Mouse (Mus musculus): Measurements from ENCODE around the gene Taf7l. TPM values are rescaled to one million over a fixed set of nuclear protein-coding genes. Genes with fewer than 3 reads are reported as not detected.

Gene Taf7l
- not detected for total RNA-seq (2021)
- long read RNA-seq, experiment 1, partial matches to known transcripts: 0 of 2 reads
- long read RNA-seq, experiment 1, other reads (novel, unspliced or antisense): 2 of 2 reads
- long read RNA-seq, experiment 2, partial matches to known transcripts: 0 of 1 reads
- long read RNA-seq, experiment 2, other reads (novel, unspliced or antisense): 1 of 1 reads

DNA sequence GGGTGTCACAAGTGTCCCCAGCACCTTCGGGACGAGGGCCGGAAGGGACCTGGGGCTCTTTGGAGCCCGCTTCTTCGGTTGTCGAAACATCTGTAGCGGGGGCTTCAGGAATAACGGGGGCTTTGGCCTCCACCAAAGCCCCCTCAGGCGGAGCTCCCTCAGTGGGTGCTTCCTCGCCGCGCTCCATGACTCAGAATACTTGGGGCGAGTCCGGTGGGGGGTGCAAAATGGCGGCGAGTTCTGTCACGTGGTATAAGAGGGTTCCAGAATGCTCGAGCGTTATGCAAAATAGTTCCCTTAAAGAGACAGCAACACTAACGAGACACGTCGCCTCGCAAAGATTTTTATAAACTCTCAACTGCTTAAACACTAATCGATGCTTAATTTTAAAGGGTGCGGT lies at the start of gene Taf7l:
Taf7l (minus strand) TSS at position 201 of the 400 bp plus-strand sequence.
- no peak within 1 kb of the TSS for H3K4me3 ChIP-seq
- DNase-seq (ENCODE audit: low spot score in 2 of 2): no peak
- TF ChIP-seq CTCF (conservative IDR thresholded peaks at IDR 0.05): no peak
- no peak within 1 kb of the TSS for H3K27ac ChIP-seq

- TF ChIP-seq CTCF (conservative IDR thresholded peaks at IDR 0.05): no peak
- DNase-seq (ENCODE audit: low spot score in 2 of 2): no peak
- no peak overlapping the region for H3K27ac ChIP-seq
- H3K4me3 ChIP-seq: no peak overlapping the region
Observed at GRCm38 (mm10) chrX:134525260-134525659, 49.0 kb upstream of the Taf7l start.

- H3K4me3 ChIP-seq: no peak overlapping the region
- TF ChIP-seq CTCF (conservative IDR thresholded peaks at IDR 0.05): no peak
- no peak overlapping the region for H3K27ac ChIP-seq
- DNase-seq (ENCODE audit: low spot score in 2 of 2): no peak
Observed at GRCm38 (mm10) chrX:134523772-134524171, 47.5 kb upstream of the Taf7l start.

DNA sequence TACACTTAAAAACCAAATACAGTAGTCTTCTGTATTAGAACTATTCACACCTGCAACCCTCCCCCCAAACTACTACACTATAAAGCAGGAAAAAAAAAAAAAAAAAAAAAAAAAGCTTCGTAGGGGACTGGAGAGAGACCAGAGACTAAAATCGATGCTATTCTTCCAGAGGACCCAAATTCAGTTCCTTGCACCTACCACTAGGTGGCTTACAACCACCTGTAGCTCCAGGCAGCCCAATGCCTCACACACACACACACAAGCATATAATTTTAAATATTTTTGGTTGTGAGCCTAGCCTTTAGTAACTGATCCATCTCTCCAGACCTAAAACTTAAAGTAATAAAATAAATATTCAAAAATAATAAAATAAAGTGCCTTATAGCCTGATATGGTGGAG lies 33.2 kb upstream of the Taf7l start:
- no peak overlapping the region for H3K27ac ChIP-seq
- DNase-seq (ENCODE audit: low spot score in 2 of 2): no peak
- no peak overlapping the region for H3K4me3 ChIP-seq
- TF ChIP-seq CTCF (conservative IDR thresholded peaks at IDR 0.05): peak; percentile 76

GRCm38 (mm10) chrX:134507977-134508376 lies 31.7 kb upstream of the Taf7l start:
- H3K27ac ChIP-seq: no peak overlapping the region
- no peak for DNase-seq (ENCODE audit: low spot score in 2 of 2)
- H3K4me3 ChIP-seq: no peak overlapping the region
- 0 out of 2 replicates have a peak, but pooled peaks have one; percentile 6 for TF ChIP-seq CTCF (conservative IDR thresholded peaks at IDR 0.05)

DNA sequence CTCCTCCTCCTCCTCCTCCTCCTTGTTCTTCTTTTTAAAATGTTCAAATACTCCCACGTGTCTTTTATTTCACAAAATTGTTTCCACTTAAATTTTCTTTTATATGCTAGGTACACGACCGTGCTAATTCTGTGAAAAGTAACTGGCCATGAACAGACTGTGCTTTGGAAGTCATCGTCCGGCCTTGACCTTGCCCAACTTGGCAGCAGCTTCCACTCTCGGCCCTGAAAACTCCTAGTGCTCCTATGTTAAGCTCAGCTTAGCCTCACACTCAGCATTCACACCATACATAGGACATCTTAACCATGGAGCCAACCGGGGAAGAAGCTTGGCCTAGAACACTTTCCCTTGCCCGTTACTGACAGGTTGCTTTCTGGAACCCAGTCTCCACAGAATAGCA lies 24.4 kb upstream of the Taf7l start:
- no peak overlapping the region for H3K4me3 ChIP-seq
- no peak overlapping the region for H3K27ac ChIP-seq
- no peak for DNase-seq (ENCODE audit: low spot score in 2 of 2)
- no peak for TF ChIP-seq CTCF (conservative IDR thresholded peaks at IDR 0.05)

DNA sequence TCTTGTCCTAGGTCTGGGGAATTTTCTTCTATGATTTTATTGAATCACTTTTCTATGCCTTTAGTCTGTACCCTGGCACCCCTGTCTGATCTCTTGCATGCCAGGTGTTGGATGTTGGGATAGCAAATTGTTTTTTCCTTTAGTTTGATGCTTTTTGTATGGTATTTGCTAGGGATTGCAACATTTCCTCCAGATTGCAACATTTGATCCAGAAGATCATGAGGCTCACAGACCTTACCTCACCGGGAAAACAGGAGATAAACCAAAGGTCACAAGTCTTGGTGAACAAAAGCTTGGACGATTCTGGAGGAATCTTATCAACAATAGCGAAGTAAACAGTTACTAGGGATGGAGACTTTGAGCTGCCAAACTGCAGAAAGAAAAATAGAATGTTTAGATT lies 5.4 kb upstream of the Taf7l start:
- no peak for TF ChIP-seq CTCF (conservative IDR thresholded peaks at IDR 0.05)
- DNase-seq (ENCODE audit: low spot score in 2 of 2): no peak
- Histone ChIP-seq H3K27ac (no peak overlapping the region), H3K4me3 (no peak overlapping the region)

DNA sequence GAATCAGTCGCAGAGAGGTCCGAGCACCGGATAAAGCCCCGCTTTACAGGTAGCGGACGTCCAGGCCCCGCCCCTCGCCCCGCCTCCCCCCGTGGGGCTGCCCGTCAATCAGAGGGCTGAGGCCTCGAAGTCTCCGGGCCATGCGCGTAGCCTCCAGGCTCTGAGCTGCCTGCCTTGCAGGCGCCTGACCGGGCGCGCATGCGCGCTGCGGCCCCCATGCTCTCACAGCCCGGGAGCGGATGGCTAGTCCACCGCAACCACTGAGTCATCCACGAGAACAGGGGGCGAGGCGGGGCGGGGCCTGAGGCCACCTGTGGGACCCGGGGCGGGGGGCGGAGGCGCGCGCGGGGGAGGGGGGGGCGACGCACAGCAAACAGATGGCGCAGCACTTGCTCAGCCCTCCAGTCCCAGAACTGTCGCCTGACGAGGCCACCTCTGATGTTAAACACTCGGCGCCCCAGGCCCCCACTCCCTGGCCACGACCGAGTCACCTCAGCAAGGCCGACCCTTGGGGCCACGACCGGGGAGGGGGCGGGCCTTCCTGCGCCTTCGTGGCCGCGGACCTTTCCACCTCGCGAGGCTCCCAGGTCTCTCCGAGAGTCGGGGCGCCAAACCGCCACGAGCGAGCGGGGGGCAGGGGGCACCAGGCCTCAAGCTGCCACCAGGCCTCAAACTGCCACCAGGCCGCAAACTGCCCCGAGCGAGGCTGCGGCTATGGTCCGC lies 1.1 kb downstream of the Taf7l start:
- no peak for TF ChIP-seq CTCF (conservative IDR thresholded peaks at IDR 0.05)
- no peak for DNase-seq (ENCODE audit: low spot score in 2 of 2)
- Histone ChIP-seq H3K4me3 (no peak overlapping the region), H3K27ac (no peak overlapping the region)

- TF ChIP-seq CTCF (conservative IDR thresholded peaks at IDR 0.05): peak; percentile 64
- no peak overlapping the region for H3K4me3 ChIP-seq
- H3K27ac ChIP-seq: no peak overlapping the region
- DNase-seq (ENCODE audit: low spot score in 2 of 2): no peak
Observed at GRCm38 (mm10) chrX:134427307-134427706, 49.0 kb downstream of the Taf7l start.

DNA sequence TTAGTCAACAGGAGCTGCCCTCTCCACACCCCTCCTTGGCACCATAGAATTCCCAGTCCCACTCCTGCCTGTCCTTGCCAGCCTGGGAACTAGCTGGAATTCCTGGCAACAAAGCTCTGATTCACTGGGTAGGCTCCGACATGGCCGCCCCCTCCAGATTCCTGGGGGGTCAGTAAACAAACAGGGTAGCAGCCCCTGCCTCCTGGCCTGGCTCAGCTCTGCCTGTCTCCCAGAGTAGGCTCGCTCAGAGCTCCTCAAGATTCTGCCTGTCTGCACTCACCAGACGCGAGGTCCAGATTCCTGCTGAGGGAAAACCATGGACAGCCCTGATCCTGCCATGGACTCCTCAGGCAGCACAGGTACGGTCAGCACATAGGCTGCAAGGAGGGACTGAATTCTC lies 49.5 kb downstream of the Taf7l start:
- no peak for TF ChIP-seq CTCF (conservative IDR thresholded peaks at IDR 0.05)

DNA sequence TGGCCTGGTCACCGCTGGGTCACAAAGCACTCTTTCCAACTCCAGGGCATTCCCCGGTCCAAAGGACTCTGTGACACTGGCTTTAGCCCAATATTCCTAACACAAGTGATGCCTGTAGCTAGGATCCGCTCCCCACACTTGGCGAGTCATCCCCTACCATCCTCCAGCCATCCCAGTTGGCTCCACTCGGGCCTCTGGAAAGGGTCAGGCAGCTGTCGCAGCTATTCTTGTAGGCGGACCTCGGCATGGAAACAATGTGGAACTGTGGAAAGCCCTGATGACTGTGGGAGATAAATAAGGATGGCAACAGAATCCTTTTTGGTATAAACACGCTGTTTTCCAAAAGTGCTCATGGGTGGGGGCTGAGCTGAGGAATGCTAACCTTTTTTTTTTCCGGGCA lies 50.5 kb downstream of the Taf7l start:
- peak; percentile 15 to 18 for DNase-seq (ENCODE audit: low spot score in 2 of 2)
- TF ChIP-seq CTCF (conservative IDR thresholded peaks at IDR 0.05): no peak
- Histone ChIP-seq H3K4me3 (no peak overlapping the region), H3K27ac (peak overlapping the region; percentile 51; the same call in 1 of the 2 replicates)

More for the DNA sequence above, 49.5 kb downstream of the Taf7l start:
- H3K27ac ChIP-seq: 0 out of 2 replicates have a peak overlapping the region, but pooled peaks have one; percentile 18
- H3K4me3 ChIP-seq: no peak overlapping the region
- no peak for DNase-seq (ENCODE audit: low spot score in 2 of 2)

- DNase-seq (ENCODE audit: low spot score in 2 of 2): no peak
- H3K4me3 ChIP-seq: no peak overlapping the region
- no peak for TF ChIP-seq CTCF (conservative IDR thresholded peaks at IDR 0.05)
- H3K27ac ChIP-seq: no peak overlapping the region
Observed at GRCm38 (mm10) chrX:134424263-134424662, 52.0 kb downstream of the Taf7l start.

GRCm38 (mm10) chrX:134420097-134420496 lies 56.2 kb downstream of the Taf7l start:
- H3K4me3 ChIP-seq: no peak overlapping the region
- DNase-seq (ENCODE audit: low spot score in 2 of 2): no peak
- no peak for TF ChIP-seq CTCF (conservative IDR thresholded peaks at IDR 0.05)
- no peak overlapping the region for H3K27ac ChIP-seq

DNA sequence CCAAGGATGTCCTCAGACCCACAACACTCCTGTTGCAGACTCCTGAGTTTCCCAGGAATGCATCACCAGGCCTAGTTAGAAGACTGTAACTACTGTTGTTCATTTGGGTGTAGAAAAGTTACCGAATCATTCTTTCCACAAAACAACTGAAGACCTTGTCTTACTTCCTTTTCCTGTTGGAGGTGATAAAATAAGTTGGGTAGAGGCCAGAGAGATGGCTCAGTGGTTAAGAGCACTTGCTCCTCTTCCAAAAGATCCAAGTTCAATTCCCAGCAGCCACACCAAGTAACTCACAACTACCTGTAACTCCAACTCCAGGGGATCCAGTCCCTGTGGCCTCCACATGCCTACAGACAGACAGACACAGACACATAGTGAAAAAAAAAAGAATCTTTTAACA lies 64.2 kb downstream of the Taf7l start:
- no peak for DNase-seq (ENCODE audit: low spot score in 2 of 2)
- Histone ChIP-seq H3K27ac (no peak overlapping the region), H3K4me3 (no peak overlapping the region)
- no peak for TF ChIP-seq CTCF (conservative IDR thresholded peaks at IDR 0.05)

Other genes with a start within 250 kb of the Taf7l start
- gene Trmt2b, start 199.5 kb downstream of the Taf7l start, total RNA-seq (2021): 1 to 10 TPM; 8.0 to 8.3 TPM
- 10 to 100 TPM; 47.1 to 53.0 TPM for gene Tmem35a, start 181.3 kb downstream of the Taf7l start, total RNA-seq (2021)
- gene Cenpi, start 168.4 kb downstream of the Taf7l start, total RNA-seq (2021): under 1 TPM; 0.23 to 0.42 TPM
- gene Drp2, start 71.9 kb downstream of the Taf7l start, total RNA-seq (2021): 10 to 100 TPM; 41.8 to 45.1 TPM
- gene Timm8a1, start 65.4 kb upstream of the Taf7l start, total RNA-seq (2021): 10 to 100 TPM; 15.7 to 18.3 TPM
- gene Btk, start 107.1 kb upstream of the Taf7l start, total RNA-seq (2021): 1 to 10 TPM in 1 of 2 experiments, under 1 TPM in 1; 0.66 to 1.2 TPM
- 100 to 1,000 TPM; 122 to 137 TPM for gene Rpl36a, start 109.2 kb upstream of the Taf7l start, total RNA-seq (2021)
- gene Gla, start 124.6 kb upstream of the Taf7l start, total RNA-seq (2021): 10 to 100 TPM in 1 of 2 experiments, 1 to 10 TPM in 1; 7.3 to 10.5 TPM
- gene Hnrnph2, start 124.7 kb upstream of the Taf7l start, total RNA-seq (2021): 100 to 1,000 TPM; 152 to 157 TPM
- 10 to 100 TPM; 34.6 to 35.4 TPM for gene Armcx4, start 210.0 kb upstream of the Taf7l start, total RNA-seq (2021)
- 10 to 100 TPM; 49.1 to 56.7 TPM for gene Armcx1, start 241.5 kb upstream of the Taf7l start, total RNA-seq (2021)